Mouse (Mus musculus) liver, adult 2 months (tissue): ENCODE data around the gene Cacnb4.

Experiments used
- CTCF ChIP-seq: fragments of 200-500 bp; IDR thresholded peaks from 2 replicates; pipeline ENCODE4 v1.5.1; 2011; ENCODE audit warnings: low read depth, low read length, control low read depth
- POLR2A ChIP-seq: fragments of 200-500 bp; IDR thresholded peaks from 2 replicates; pipeline ENCODE4 v1.6.1; 2011; ENCODE audit warnings: low read length, control low read depth; ENCODE audit not compliant: insufficient read depth; ENCODE audit errors: extremely low read depth

DNA sequence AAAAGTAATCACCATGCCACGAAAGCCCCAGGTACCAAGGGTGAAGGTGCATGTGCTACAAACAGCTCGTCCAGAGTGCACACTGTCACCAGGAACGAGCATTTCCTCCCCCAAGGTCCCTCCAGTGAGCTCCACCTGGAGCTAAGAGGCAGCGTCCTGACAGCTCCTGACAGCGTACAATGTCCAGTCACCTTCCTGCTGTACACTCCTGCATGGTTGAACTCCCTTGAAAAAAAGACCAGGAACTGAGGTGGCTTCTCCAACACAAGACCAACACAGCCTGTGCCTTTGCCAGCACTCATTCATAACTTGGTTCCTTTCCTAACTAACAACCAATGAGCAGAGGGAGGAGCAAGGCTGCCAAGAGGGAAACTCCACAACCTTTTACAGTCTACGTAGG lies 255.4 kb downstream of the Cacnb4 start:
- TF ChIP-seq CTCF (no peak), POLR2A (no peak)
